Mouse (Mus musculus): ENCODE measurements around the gene Vps37c. TPM values are rescaled to one million over a fixed set of nuclear protein-coding genes. Genes with fewer than 3 reads are reported as not detected.

Gene Vps37c
- 25.1 and 34.3 TPM in 2 replicates for polyA plus RNA-seq (2015; fragmentation: Nextera tagmentation; extraction: Ambion mirVana)

DNA sequence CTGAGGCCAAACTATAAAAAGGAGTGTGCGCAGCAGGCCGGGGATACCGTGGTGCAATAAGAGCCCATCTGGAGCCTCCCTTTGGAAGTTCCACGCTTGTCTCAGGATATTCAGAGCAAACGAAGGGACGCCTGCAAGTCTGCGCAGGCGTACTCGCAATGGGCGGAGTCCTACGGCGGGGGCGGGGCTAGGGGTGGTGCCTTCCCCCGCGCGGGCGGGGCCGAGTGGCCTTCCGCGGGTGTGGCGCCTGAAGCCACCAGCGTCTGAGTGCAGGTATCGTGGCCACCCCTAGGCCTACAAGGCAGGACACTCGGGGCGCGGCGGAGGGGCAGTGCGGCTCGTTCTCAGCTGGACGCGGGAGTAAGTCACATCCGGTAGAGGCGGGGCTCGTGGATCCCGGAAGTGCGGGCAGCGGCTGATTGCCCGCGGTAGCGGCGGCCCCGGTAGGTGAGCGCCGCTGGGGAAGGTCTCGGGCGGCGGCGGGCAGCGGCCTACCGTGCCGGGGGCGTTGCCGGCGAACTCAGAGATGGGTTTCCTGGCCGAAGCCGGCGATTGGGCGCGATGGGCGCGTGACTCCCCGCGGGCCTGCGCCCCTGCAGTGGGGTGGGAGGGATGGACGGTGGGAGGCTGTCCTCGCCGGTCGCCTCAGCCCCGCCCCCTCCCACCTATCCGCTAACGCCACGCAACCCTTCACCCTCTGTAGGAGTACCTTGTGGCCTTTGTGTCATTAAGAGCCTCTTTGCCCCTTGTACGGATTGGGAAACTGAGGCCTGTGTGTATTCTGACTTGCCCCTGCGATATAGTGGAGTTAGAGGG is at the start of gene Vps37c:
TSS of gene Vps37c (plus strand) at position 199 of the 816 bp plus-strand sequence.
- ATAC-seq (replicated peaks; ENCODE audit: insufficient number of reproducible peaks, insufficient read depth, low FRiP score, low read depth), result peak; percentile 89
- peak within 1 kb of the TSS; percentile 87 for H3K4me3 ChIP-seq
- H3K4me1 ChIP-seq (replicated peaks), result peaks cover 34% of the 10 kb centered on the region
- H3K4me2 ChIP-seq, result peak within 1 kb of the TSS; percentile 81
- peak within 1 kb of the TSS; percentile 98 for H3K27ac ChIP-seq
- peak within 1 kb of the TSS; percentile 79 for H3K9ac ChIP-seq
- no peaks in the 10 kb centered on the region for H3K9me3 ChIP-seq (replicated peaks)
- H3K36me3 ChIP-seq, result no peaks in the 10 kb centered on the region
- under 1% methylated on average over 74 of the region's 74 CpGs for WGBS
- no peaks in the 10 kb centered on the region for H3K27me3 ChIP-seq

DNA sequence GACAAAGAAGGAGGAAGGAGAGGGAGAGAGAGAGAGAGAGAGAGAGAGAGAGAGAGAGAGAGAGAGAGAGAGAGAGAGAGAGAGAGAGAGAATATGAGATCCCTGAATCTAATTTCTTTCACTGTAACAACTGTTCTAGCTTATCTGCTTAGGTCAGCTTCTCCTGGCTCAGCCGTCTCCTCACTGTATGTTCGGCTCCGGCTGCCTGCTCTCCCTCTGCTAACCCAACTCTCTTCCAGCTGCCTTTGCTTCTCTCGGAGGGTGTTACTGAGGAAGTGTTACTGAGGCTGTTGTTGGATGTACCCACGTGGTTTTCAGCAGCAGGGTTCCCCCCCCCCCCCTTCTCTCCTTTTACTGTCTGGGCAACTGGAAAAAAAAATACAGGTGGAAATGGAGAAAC is 48.5 kb upstream of the Vps37c start:
- Histone ChIP-seq H3K9me3 (replicated peaks) (no peaks in the 10 kb centered on the region), H3K4me3 (no peak overlapping the region), H3K36me3 (no peaks in the 10 kb centered on the region), H3K4me1 (replicated peaks) (peaks cover 5% of the 10 kb centered on the region), H3K27me3 (peaks cover 14% of the 10 kb centered on the region; the same call in 1 of the 2 replicates), H3K4me2 (peak overlapping the region; percentile 13; the same call in 1 of the 2 replicates), H3K9ac (no peak overlapping the region), H3K27ac (no peak overlapping the region)
- 4% methylated on average over 5 of the region's 5 CpGs for WGBS
- no peak for ATAC-seq (replicated peaks; ENCODE audit: insufficient number of reproducible peaks, insufficient read depth, low FRiP score, low read depth)

DNA sequence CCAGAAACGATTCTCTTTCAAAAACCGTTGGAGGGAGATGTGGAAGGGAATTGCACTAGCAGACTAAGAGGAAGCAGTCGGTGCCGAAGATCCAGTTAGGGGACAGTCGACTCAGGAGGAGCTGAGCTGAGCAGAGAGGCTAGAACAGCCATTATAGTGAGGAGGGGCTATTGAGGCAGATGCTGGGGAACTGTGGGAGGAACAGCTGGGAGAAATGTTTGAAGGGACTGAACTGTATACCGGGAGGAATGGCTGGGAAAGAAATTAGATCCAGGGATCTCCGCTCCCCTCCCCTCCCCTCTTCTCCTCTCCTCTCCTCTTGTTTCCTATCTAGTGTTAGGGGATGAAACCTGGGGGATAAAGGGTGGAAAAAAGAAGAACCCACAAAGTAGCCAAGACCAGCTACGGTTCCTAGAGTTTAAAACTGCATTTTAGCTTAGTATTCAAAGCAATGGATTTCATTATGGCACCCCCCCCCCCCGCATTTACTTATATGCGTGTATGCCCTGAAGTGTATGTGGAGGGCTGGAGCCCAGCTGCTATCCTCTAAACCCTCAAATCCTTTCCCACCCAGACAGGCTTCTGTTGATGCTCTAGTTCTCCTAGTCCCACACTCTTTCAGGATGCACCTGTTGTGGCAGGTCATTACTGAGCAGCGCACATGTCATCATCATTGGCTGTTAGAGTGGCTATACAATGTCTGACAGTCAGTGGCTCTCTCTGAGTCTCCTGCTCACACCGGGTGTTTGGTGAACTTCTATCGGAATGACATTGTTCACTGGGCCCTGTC is 47.8 kb upstream of the Vps37c start:
- Histone ChIP-seq H3K4me1 (replicated peaks) (peaks cover 3% of the 10 kb centered on the region; the same call in 1 of the 2 replicates), H3K27me3 (peaks cover 14% of the 10 kb centered on the region; the same call in 1 of the 2 replicates), H3K4me3 (no peak overlapping the region), H3K27ac (no peak overlapping the region), H3K36me3 (no peaks in the 10 kb centered on the region), H3K4me2 (peak overlapping the region; percentile 13; the same call in 1 of the 2 replicates), H3K9ac (no peak overlapping the region), H3K9me3 (replicated peaks) (no peaks in the 10 kb centered on the region)
- 45% methylated on average over 13 of the region's 13 CpGs for WGBS
- no peak for ATAC-seq (replicated peaks; ENCODE audit: insufficient number of reproducible peaks, insufficient read depth, low FRiP score, low read depth)

DNA sequence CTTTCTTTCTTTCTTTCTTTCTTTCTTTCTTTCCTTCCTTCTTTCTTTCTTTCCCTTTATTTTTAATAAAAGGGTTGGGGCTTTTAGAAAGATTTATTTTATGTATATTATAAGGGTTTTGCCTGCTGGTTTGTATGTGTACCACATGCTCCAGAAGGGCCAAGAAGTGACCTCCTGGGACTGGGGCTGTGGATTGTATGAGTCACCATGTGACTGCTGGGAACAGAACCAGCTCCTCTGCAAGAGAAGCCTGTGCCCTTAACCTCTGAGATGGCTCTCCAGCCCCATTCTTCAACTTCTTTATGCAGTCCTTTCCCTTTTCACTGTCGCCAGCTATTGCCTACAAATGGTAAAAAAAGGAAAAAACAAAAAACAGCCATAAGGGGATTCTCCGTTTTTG is 42.9 kb upstream of the Vps37c start:
- Histone ChIP-seq H3K9me3 (replicated peaks) (no peaks in the 10 kb centered on the region), H3K4me3 (no peak overlapping the region), H3K27me3 (peaks cover 16% of the 10 kb centered on the region; the same call in 1 of the 2 replicates), H3K4me1 (replicated peaks) (no peaks in the 10 kb centered on the region), H3K9ac (no peak overlapping the region), H3K4me2 (no peak overlapping the region), H3K36me3 (no peaks in the 10 kb centered on the region), H3K27ac (no peak overlapping the region)
- 81% methylated on average over 2 of the region's 2 CpGs for WGBS
- no peak for ATAC-seq (replicated peaks; ENCODE audit: insufficient number of reproducible peaks, insufficient read depth, low FRiP score, low read depth)

DNA sequence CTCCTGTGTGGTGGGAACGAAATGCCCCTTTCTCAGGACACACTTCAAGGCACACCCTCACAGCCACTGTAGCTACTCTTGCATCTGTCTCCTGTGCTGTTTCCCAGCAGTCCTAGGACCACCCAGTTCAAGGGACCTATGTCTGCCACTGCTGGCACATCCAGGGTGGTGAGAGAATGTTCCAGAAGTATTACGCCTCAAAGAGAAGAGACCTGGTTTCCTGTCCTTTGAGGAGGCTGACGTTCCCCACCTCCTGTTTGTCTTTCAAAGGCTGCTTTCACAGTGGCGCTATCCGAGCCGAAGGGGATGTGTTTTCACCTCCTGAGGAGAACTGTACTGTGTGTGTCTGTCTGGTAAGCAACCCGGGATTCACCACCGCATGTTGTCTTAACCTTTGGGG is 40.4 kb upstream of the Vps37c start:
- Histone ChIP-seq H3K4me1 (replicated peaks) (no peaks in the 10 kb centered on the region), H3K9ac (no peak overlapping the region), H3K4me3 (no peak overlapping the region), H3K9me3 (replicated peaks) (no peaks in the 10 kb centered on the region), H3K4me2 (no peak overlapping the region), H3K27me3 (0 out of 2 replicates have a peak, but pooled peaks cover 2% of the 10 kb centered on the region), H3K27ac (no peak overlapping the region), H3K36me3 (no peaks in the 10 kb centered on the region)
- 64% methylated on average over 8 of the region's 8 CpGs for WGBS
- ATAC-seq (replicated peaks; ENCODE audit: insufficient number of reproducible peaks, insufficient read depth, low FRiP score, low read depth), result no peak

DNA sequence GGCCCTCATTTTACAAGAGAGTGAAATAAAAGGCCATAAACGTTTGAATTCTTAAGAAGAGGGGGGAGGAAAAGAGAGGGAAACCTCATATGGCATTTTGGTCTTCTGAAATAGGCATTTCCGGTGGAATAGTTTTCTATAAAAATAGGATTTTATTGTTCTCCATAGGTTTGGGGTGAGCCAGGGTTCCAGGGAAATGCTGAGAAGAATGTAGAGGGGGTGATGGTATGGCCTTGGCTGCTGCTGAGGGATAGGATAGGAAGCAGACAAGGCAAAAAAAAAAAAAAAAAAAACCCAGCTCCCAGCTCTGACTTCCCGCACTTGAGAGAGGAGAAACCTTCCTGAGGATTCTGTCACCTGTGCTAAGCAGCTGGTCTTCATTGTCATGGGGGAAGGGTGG is 32.5 kb upstream of the Vps37c start:
- no peak overlapping the region for H3K4me3 ChIP-seq
- H3K9me3 ChIP-seq (replicated peaks), result no peaks in the 10 kb centered on the region
- H3K9ac ChIP-seq, result no peak overlapping the region
- ATAC-seq (replicated peaks; ENCODE audit: insufficient number of reproducible peaks, insufficient read depth, low FRiP score, low read depth), result no peak
- WGBS, result 45% methylated on average over 3 of the region's 3 CpGs
- H3K27ac ChIP-seq, result no peak overlapping the region
- no peaks in the 10 kb centered on the region for H3K36me3 ChIP-seq
- H3K27me3 ChIP-seq, result no peaks in the 10 kb centered on the region
- H3K4me2 ChIP-seq, result no peak overlapping the region
- H3K4me1 ChIP-seq (replicated peaks), result peaks cover 3% of the 10 kb centered on the region; the same call in 1 of the 2 replicates

DNA sequence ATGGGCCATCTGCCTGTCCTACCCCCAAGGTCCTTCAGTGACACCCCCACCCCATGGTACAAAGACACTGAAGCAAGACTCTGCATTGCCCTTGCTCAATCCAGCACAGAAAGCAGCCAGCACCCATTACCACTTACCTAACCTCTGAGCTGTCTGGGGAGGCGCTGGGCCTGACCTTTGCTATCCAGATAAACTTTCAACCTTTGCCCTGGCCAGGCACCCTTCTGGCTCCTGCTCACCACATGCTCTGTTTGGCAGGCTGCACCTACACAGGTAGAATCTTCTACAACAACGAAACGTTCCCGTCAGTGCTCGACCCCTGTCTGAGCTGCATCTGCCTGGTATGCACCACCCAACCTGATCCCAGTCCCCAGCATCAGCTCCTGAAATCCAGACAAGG is 30.8 kb upstream of the Vps37c start:
- Histone ChIP-seq H3K4me1 (replicated peaks) (peaks cover 3% of the 10 kb centered on the region; the same call in 1 of the 2 replicates), H3K27me3 (no peaks in the 10 kb centered on the region), H3K4me2 (no peak overlapping the region), H3K36me3 (no peaks in the 10 kb centered on the region), H3K4me3 (no peak overlapping the region), H3K9ac (no peak overlapping the region), H3K9me3 (replicated peaks) (no peaks in the 10 kb centered on the region), H3K27ac (no peak overlapping the region)
- WGBS, result 75% methylated on average over 5 of the region's 5 CpGs
- ATAC-seq (replicated peaks; ENCODE audit: insufficient number of reproducible peaks, insufficient read depth, low FRiP score, low read depth), result no peak

DNA sequence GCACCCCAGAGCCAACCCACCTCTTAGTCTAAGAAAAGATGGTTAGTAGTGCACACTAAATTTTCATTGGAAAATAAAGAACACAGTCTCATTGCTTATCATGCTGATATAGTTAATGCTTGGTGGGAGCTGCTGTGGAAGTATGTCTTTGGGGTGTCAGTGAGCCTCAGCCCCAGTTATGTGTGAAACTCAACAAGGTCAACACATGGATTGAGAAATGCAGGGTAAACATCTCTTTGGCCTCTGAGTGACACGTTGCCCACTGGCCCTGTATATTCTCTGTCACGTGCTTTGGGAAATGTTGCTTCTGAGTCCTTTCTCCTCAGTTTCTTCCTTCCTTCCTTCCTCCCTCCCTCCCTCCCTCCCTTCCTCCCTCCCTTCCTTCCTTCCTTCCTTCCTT is 30.1 kb upstream of the Vps37c start:
- Histone ChIP-seq H3K27ac (no peak overlapping the region), H3K9ac (no peak overlapping the region), H3K36me3 (no peaks in the 10 kb centered on the region), H3K4me3 (no peak overlapping the region), H3K9me3 (replicated peaks) (no peaks in the 10 kb centered on the region), H3K4me2 (no peak overlapping the region), H3K4me1 (replicated peaks) (peaks cover 3% of the 10 kb centered on the region; the same call in 1 of the 2 replicates), H3K27me3 (no peaks in the 10 kb centered on the region)
- 72% methylated on average over 2 of the region's 2 CpGs for WGBS
- ATAC-seq (replicated peaks; ENCODE audit: insufficient number of reproducible peaks, insufficient read depth, low FRiP score, low read depth), result no peak

DNA sequence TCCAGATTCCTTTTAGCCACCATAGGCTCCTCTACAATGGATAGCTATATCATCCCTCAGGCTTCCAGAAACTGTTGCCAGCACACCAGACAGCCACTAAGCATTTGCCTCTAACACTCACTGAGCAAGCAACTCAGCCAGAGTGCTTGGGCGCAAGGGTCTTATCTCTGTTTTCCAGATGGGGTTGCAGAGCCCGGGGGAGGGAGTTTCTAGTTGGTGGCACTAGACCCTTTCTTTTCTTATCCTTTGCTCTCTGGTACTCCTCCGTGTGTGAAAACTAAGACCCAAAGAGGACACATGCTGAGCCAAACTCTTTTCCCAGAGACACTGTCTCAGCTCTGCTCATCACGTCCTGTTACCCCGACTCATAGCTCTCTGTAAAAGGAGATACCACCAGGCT is 27.2 kb upstream of the Vps37c start:
- H3K4me1 ChIP-seq (replicated peaks), result peaks cover 3% of the 10 kb centered on the region; the same call in 1 of the 2 replicates
- no peaks in the 10 kb centered on the region for H3K36me3 ChIP-seq
- H3K9me3 ChIP-seq (replicated peaks), result no peaks in the 10 kb centered on the region
- no peak overlapping the region for H3K27ac ChIP-seq
- no peaks in the 10 kb centered on the region; the same call in 1 of the 2 replicates for H3K27me3 ChIP-seq
- no peak overlapping the region for H3K4me3 ChIP-seq
- ATAC-seq (replicated peaks; ENCODE audit: insufficient number of reproducible peaks, insufficient read depth, low FRiP score, low read depth), result no peak
- 46% methylated on average over 5 of the region's 5 CpGs for WGBS
- H3K9ac ChIP-seq, result no peak overlapping the region
- no peak overlapping the region for H3K4me2 ChIP-seq

DNA sequence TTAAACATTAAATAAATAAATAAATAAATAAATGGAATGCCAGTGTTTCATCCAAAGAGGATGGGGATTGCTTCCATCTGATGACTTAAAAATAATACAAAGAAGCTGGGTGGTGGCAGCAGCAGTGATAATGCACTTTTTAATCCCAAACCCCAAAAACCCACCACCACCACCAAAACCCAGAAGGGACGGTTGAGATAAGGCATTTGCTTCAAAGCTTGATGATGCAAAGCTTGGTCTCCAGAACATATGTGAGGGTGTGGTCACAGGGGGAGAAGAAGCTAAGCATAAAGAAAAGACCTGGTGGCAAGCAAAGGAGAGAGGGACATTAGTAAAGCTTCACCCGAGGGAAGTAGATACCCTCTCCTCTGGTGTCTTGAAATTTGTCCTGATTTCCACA is 26.6 kb upstream of the Vps37c start:
- H3K4me2 ChIP-seq, result no peak overlapping the region
- no peak overlapping the region for H3K27ac ChIP-seq
- 86% methylated on average over 2 of the region's 2 CpGs for WGBS
- H3K27me3 ChIP-seq, result no peaks in the 10 kb centered on the region; the same call in 1 of the 2 replicates
- H3K9ac ChIP-seq, result no peak overlapping the region
- no peaks in the 10 kb centered on the region for H3K36me3 ChIP-seq
- H3K9me3 ChIP-seq (replicated peaks), result no peaks in the 10 kb centered on the region
- no peak for ATAC-seq (replicated peaks; ENCODE audit: insufficient number of reproducible peaks, insufficient read depth, low FRiP score, low read depth)
- H3K4me1 ChIP-seq (replicated peaks), result no peaks in the 10 kb centered on the region
- H3K4me3 ChIP-seq, result no peak overlapping the region

DNA sequence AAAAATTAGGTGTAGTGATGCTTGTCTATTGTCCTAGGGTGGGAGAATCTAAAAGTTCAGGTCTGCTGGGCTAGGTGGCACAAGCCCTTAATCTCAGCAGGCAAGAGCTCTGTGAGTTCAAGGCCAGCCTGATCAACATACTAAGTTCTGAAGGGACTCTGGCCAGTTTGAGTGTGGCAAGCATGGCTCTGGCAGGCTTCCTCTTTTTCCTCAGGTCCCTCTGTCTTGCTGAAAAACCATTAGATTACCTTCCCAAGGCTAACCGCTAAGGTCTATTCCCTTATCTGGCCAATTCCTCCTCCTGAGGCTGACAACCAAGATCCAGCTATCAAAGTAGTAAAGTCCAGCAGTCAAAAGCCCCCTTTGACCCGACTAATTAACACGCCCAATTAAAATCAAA is 25.9 kb upstream of the Vps37c start:
- Histone ChIP-seq H3K9ac (no peak overlapping the region), H3K4me1 (replicated peaks) (no peaks in the 10 kb centered on the region), H3K9me3 (replicated peaks) (no peaks in the 10 kb centered on the region), H3K27me3 (no peaks in the 10 kb centered on the region; the same call in 1 of the 2 replicates), H3K4me2 (no peak overlapping the region), H3K4me3 (no peak overlapping the region), H3K27ac (no peak overlapping the region), H3K36me3 (no peaks in the 10 kb centered on the region)
- no peak for ATAC-seq (replicated peaks; ENCODE audit: insufficient number of reproducible peaks, insufficient read depth, low FRiP score, low read depth)
- WGBS, result 55% methylated on average over 3 of the region's 3 CpGs

Measured in heart, embryonic 15.5 days (tissue).